Mouse (Mus musculus): ENCODE results near the gene Derl2. TPM values are rescaled to one million over a fixed set of nuclear protein-coding genes. Genes with fewer than 3 reads are reported as not detected.

Gene Derl2
- total and polyA plus RNA-seq, 2 experiments, result 49.4 to 59.0 TPM

- peak overlapping the region; percentile 75 for H3K9ac ChIP-seq (ENCODE audit: low read depth, low read length)
- H3K27ac ChIP-seq (replicated peaks; ENCODE audit: insufficient read depth, low read depth, low read length), result peak overlapping the region; percentile 57
- H3K79me2 ChIP-seq (ENCODE audit: control insufficient read depth, insufficient read depth, low read length), result peaks cover 7% of the 10 kb centered on the region; the same call in 1 of the 2 replicates
- H3K4me3 ChIP-seq (ENCODE audit: insufficient read depth, low read depth, low read length), result peak overlapping the region; percentile 75
- WGBS, result under 1% methylated on average over 49 of the region's 49 CpGs
- DNase-seq (ENCODE audit: extremely low read depth, low read depth, low spot score), result peak; percentile 53
- TF ChIP-seq POLR2A (IDR thresholded peaks at IDR 0.05; ENCODE audit: extremely low read depth, insufficient read depth, low read length) (no peak), CTCF (IDR thresholded peaks at IDR 0.05; ENCODE audit: low read depth, low read length) (no peak)
- no peaks in the 10 kb centered on the region for H3K27me3 ChIP-seq (ENCODE audit: control insufficient read depth, insufficient read depth, low read length)
- peaks cover 16% of the 10 kb centered on the region for H3K4me1 ChIP-seq (ENCODE audit: control insufficient read depth, insufficient read depth, low read length)
- peaks cover 21% of the 10 kb centered on the region for H3K36me3 ChIP-seq (ENCODE audit: control insufficient read depth, insufficient read depth, low read length)
These were observed 15.9 kb downstream of the Derl2 start for GRCm38 (mm10) chr11:71003611-71004315.

GRCm38 (mm10) chr11:71001167-71001566 lies 18.5 kb downstream of the Derl2 start:
- H3K9ac ChIP-seq (ENCODE audit: low read depth, low read length), result no peak overlapping the region; the same call in 1 of the 2 replicates
- no peaks in the 10 kb centered on the region for H3K27me3 ChIP-seq (ENCODE audit: control insufficient read depth, insufficient read depth, low read length)
- H3K79me2 ChIP-seq (ENCODE audit: control insufficient read depth, insufficient read depth, low read length), result peaks cover 7% of the 10 kb centered on the region; the same call in 1 of the 2 replicates
- peaks cover 9% of the 10 kb centered on the region for H3K4me1 ChIP-seq (ENCODE audit: control insufficient read depth, insufficient read depth, low read length)
- DNase-seq (ENCODE audit: extremely low read depth, low read depth, low spot score), result no peak
- no peak for TF ChIP-seq POLR2A (IDR thresholded peaks at IDR 0.05; ENCODE audit: extremely low read depth, insufficient read depth, low read length)
- TF ChIP-seq CTCF (IDR thresholded peaks at IDR 0.05; ENCODE audit: low read depth, low read length), result no peak
- no peak overlapping the region for H3K27ac ChIP-seq (replicated peaks; ENCODE audit: insufficient read depth, low read depth, low read length)
- peaks cover 30% of the 10 kb centered on the region for H3K36me3 ChIP-seq (ENCODE audit: control insufficient read depth, insufficient read depth, low read length)
- H3K4me3 ChIP-seq (ENCODE audit: insufficient read depth, low read depth, low read length), result no peak overlapping the region
- 85% methylated on average over 4 of the region's 4 CpGs for WGBS

GRCm38 (mm10) chr11:70982557-70983228 lies 36.9 kb downstream of the Derl2 start, which contains the start of gene C1qbp:
Gene C1qbp, minus strand, starts transcription at chr11:70983026.
- H3K79me2 ChIP-seq (ENCODE audit: control insufficient read depth, insufficient read depth, low read length), result peaks cover 6% of the 10 kb centered on the region; the same call in 1 of the 2 replicates
- peak within 1 kb of the TSS; percentile 97 for H3K4me3 ChIP-seq (ENCODE audit: insufficient read depth, low read depth, low read length)
- peak; percentile 79 for DNase-seq (ENCODE audit: extremely low read depth, low read depth, low spot score)
- WGBS, result under 1% methylated on average over 63 of the region's 64 CpGs
- H3K27me3 ChIP-seq (ENCODE audit: control insufficient read depth, insufficient read depth, low read length), result no peaks in the 10 kb centered on the region
- H3K36me3 ChIP-seq (ENCODE audit: control insufficient read depth, insufficient read depth, low read length), result peaks cover 26% of the 10 kb centered on the region
- H3K9ac ChIP-seq (ENCODE audit: low read depth, low read length), result peak within 1 kb of the TSS; percentile 92
- TF ChIP-seq CTCF (IDR thresholded peaks at IDR 0.05; ENCODE audit: low read depth, low read length) (peak; percentile 94), POLR2A (IDR thresholded peaks at IDR 0.05; ENCODE audit: extremely low read depth, insufficient read depth, low read length) (0 out of 2 replicates have a peak, but pooled peaks have one; percentile 58)
- peak within 1 kb of the TSS; percentile 71 for H3K27ac ChIP-seq (replicated peaks; ENCODE audit: insufficient read depth, low read depth, low read length)
- H3K4me1 ChIP-seq (ENCODE audit: control insufficient read depth, insufficient read depth, low read length), result peaks cover 8% of the 10 kb centered on the region; the same call in 1 of the 2 replicates

DNA sequence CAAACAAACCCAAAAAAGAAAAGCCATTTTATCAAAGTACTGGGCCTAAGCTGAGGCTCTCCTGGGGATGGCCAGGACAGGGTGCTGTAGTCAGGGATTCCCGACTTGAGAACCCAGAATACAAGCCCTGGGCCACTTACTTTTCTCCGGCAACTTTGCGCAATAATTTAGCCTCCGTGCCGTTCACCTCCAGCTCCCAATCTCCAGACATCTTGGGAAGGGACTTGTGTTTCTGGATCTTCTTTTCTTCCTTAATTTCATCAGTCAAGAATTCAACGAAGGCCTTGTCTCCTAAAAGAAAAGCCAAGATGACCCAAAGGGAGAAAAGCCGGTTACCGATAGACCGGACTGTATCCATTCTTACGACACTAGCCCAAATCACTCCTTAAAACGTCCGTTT lies 37.6 kb downstream of the Derl2 start:
- peaks cover 29% of the 10 kb centered on the region for H3K36me3 ChIP-seq (ENCODE audit: control insufficient read depth, insufficient read depth, low read length)
- H3K27me3 ChIP-seq (ENCODE audit: control insufficient read depth, insufficient read depth, low read length), result no peaks in the 10 kb centered on the region
- DNase-seq (ENCODE audit: extremely low read depth, low read depth, low spot score), result peak; percentile 60
- 2% methylated on average over 12 of the region's 12 CpGs for WGBS
- H3K9ac ChIP-seq (ENCODE audit: low read depth, low read length), result peak overlapping the region; percentile 22
- H3K79me2 ChIP-seq (ENCODE audit: control insufficient read depth, insufficient read depth, low read length), result peaks cover 6% of the 10 kb centered on the region; the same call in 1 of the 2 replicates
- H3K4me3 ChIP-seq (ENCODE audit: insufficient read depth, low read depth, low read length), result peak overlapping the region; percentile 97
- no peak overlapping the region for H3K27ac ChIP-seq (replicated peaks; ENCODE audit: insufficient read depth, low read depth, low read length)
- TF ChIP-seq CTCF (IDR thresholded peaks at IDR 0.05; ENCODE audit: low read depth, low read length) (no peak), POLR2A (IDR thresholded peaks at IDR 0.05; ENCODE audit: extremely low read depth, insufficient read depth, low read length) (no peak)
- H3K4me1 ChIP-seq (ENCODE audit: control insufficient read depth, insufficient read depth, low read length), result peaks cover 8% of the 10 kb centered on the region; the same call in 1 of the 2 replicates

DNA sequence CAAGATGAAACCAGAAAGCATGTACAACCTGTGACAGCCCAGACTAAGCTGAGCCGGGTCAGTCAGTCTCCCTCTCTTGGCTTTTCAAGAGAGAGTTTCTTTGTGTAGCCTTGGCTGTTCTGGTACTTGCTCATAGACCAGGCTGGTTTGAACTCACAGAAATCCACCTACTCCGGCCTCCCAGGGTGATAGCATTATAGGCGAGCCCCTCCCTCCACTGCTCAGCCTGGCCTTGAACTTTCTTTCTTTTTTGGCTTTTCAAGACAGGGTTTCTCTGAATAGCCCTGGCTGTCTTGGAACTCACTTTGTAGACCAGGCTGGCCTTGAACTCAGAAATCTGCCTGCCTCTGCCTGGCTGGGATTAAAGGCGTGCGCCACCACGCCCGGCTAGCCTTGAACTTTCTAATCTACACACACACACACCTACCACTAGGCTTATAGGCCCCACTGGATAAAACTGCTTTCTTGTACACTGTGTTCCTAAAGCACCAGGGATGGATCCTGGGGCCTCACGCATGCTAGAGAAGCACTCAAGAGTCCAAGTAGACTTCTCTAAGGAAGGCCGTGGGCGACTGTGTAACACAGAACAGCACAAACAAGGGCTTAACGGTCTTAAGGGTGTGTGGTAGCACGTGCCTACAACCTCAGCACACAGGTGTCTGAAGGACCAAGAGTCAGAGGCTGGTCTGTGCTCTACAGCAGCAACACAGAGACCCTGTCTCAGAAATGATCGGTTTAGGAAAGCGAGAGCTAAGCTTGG lies 38.7 kb downstream of the Derl2 start:
- no peak overlapping the region for H3K27ac ChIP-seq (replicated peaks; ENCODE audit: insufficient read depth, low read depth, low read length)
- H3K36me3 ChIP-seq (ENCODE audit: control insufficient read depth, insufficient read depth, low read length), result peaks cover 25% of the 10 kb centered on the region
- 91% methylated on average over 14 of the region's 14 CpGs for WGBS
- H3K79me2 ChIP-seq (ENCODE audit: control insufficient read depth, insufficient read depth, low read length), result peaks cover 6% of the 10 kb centered on the region; the same call in 1 of the 2 replicates
- no peaks in the 10 kb centered on the region for H3K27me3 ChIP-seq (ENCODE audit: control insufficient read depth, insufficient read depth, low read length)
- no peak overlapping the region for H3K4me3 ChIP-seq (ENCODE audit: insufficient read depth, low read depth, low read length)
- H3K9ac ChIP-seq (ENCODE audit: low read depth, low read length), result no peak overlapping the region
- TF ChIP-seq POLR2A (IDR thresholded peaks at IDR 0.05; ENCODE audit: extremely low read depth, insufficient read depth, low read length) (no peak), CTCF (IDR thresholded peaks at IDR 0.05; ENCODE audit: low read depth, low read length) (no peak)
- peaks cover 8% of the 10 kb centered on the region; the same call in 1 of the 2 replicates for H3K4me1 ChIP-seq (ENCODE audit: control insufficient read depth, insufficient read depth, low read length)
- DNase-seq (ENCODE audit: extremely low read depth, low read depth, low spot score), result no peak

All from liver, adult 2 months (tissue).